Mouse (Mus musculus): Measurements from ENCODE around the gene Cyb5r3.

Cyb5r3 gene

GRCm38 (mm10) chr15:83173914-83174884 is 1.8 kb upstream of the Cyb5r3 start:
- Histone ChIP-seq H3K27me3 (ENCODE audit: control insufficient read depth, insufficient read depth, low read length, poor library complexity, severe bottlenecking) (no peaks in the 10 kb centered on the region), H3K36me3 (ENCODE audit: control insufficient read depth, insufficient read depth, low read length, poor library complexity, severe bottlenecking) (no peaks in the 10 kb centered on the region)
- no peak for DNase-seq (ENCODE audit: low read depth, low spot score)

GRCm38 (mm10) chr15:83171712-83172481 is 495 bp downstream of the Cyb5r3 start:
- no peaks in the 10 kb centered on the region for H3K27me3 ChIP-seq (ENCODE audit: control insufficient read depth, insufficient read depth, low read length, poor library complexity, severe bottlenecking)
- peak; percentile 99 for DNase-seq (ENCODE audit: low read depth, low spot score)
- no peaks in the 10 kb centered on the region for H3K36me3 ChIP-seq (ENCODE audit: control insufficient read depth, insufficient read depth, low read length, poor library complexity, severe bottlenecking)

- DNase-seq (ENCODE audit: low read depth, low spot score): no peak
- Histone ChIP-seq H3K36me3 (ENCODE audit: control insufficient read depth, insufficient read depth, low read length, poor library complexity, severe bottlenecking) (no peaks in the 10 kb centered on the region), H3K27me3 (ENCODE audit: control insufficient read depth, insufficient read depth, low read length, poor library complexity, severe bottlenecking) (no peaks in the 10 kb centered on the region)
Measured at GRCm38 (mm10) chr15:83170956-83171659, 1.3 kb downstream of the Cyb5r3 start.

- no peaks in the 10 kb centered on the region for H3K36me3 ChIP-seq (ENCODE audit: control insufficient read depth, insufficient read depth, low read length, poor library complexity, severe bottlenecking)
- H3K27me3 ChIP-seq (ENCODE audit: control insufficient read depth, insufficient read depth, low read length, poor library complexity, severe bottlenecking): no peaks in the 10 kb centered on the region
- DNase-seq (ENCODE audit: low read depth, low spot score): no peak
Measured at GRCm38 (mm10) chr15:83169772-83170722, 2.3 kb downstream of the Cyb5r3 start.

- no peak for DNase-seq (ENCODE audit: low read depth, low spot score)
- H3K27me3 ChIP-seq (ENCODE audit: control insufficient read depth, insufficient read depth, low read length, poor library complexity, severe bottlenecking): no peaks in the 10 kb centered on the region
- no peaks in the 10 kb centered on the region for H3K36me3 ChIP-seq (ENCODE audit: control insufficient read depth, insufficient read depth, low read length, poor library complexity, severe bottlenecking)
Measured at GRCm38 (mm10) chr15:83168875-83169771, 3.3 kb downstream of the Cyb5r3 start.

GRCm38 (mm10) chr15:83168311-83168710 is 4.1 kb downstream of the Cyb5r3 start:
- peaks cover 2% of the 10 kb centered on the region; the same call in 1 of the 2 replicates for H3K36me3 ChIP-seq (ENCODE audit: control insufficient read depth, insufficient read depth, low read length, poor library complexity, severe bottlenecking)

GRCm38 (mm10) chr15:83167550-83168065 is 4.8 kb downstream of the Cyb5r3 start:
- H3K36me3 ChIP-seq (ENCODE audit: control insufficient read depth, insufficient read depth, low read length, poor library complexity, severe bottlenecking): peaks cover 2% of the 10 kb centered on the region; the same call in 1 of the 2 replicates
- DNase-seq (ENCODE audit: low read depth, low spot score): no peak
- no peaks in the 10 kb centered on the region for H3K27me3 ChIP-seq (ENCODE audit: control insufficient read depth, insufficient read depth, low read length, poor library complexity, severe bottlenecking)

More at GRCm38 (mm10) chr15:83168311-83168710, 4.1 kb downstream of the Cyb5r3 start:
- H3K27me3 ChIP-seq (ENCODE audit: control insufficient read depth, insufficient read depth, low read length, poor library complexity, severe bottlenecking): no peaks in the 10 kb centered on the region
- no peak for DNase-seq (ENCODE audit: low read depth, low spot score)

GRCm38 (mm10) chr15:83167126-83167525 is 5.3 kb downstream of the Cyb5r3 start:
- peaks cover 2% of the 10 kb centered on the region; the same call in 1 of the 2 replicates for H3K36me3 ChIP-seq (ENCODE audit: control insufficient read depth, insufficient read depth, low read length, poor library complexity, severe bottlenecking)
- DNase-seq (ENCODE audit: low read depth, low spot score): no peak
- no peaks in the 10 kb centered on the region for H3K27me3 ChIP-seq (ENCODE audit: control insufficient read depth, insufficient read depth, low read length, poor library complexity, severe bottlenecking)

GRCm38 (mm10) chr15:83166642-83167041 is 5.8 kb downstream of the Cyb5r3 start:
- H3K36me3 ChIP-seq (ENCODE audit: control insufficient read depth, insufficient read depth, low read length, poor library complexity, severe bottlenecking): peaks cover 2% of the 10 kb centered on the region; the same call in 1 of the 2 replicates
- no peak for DNase-seq (ENCODE audit: low read depth, low spot score)
- H3K27me3 ChIP-seq (ENCODE audit: control insufficient read depth, insufficient read depth, low read length, poor library complexity, severe bottlenecking): no peaks in the 10 kb centered on the region

- DNase-seq (ENCODE audit: low read depth, low spot score): no peak
- Histone ChIP-seq H3K27me3 (ENCODE audit: control insufficient read depth, insufficient read depth, low read length, poor library complexity, severe bottlenecking) (no peaks in the 10 kb centered on the region), H3K36me3 (ENCODE audit: control insufficient read depth, insufficient read depth, low read length, poor library complexity, severe bottlenecking) (peaks cover 2% of the 10 kb centered on the region)
Measured at GRCm38 (mm10) chr15:83165526-83166315, 6.7 kb downstream of the Cyb5r3 start.

GRCm38 (mm10) chr15:83164971-83165471 is 7.4 kb downstream of the Cyb5r3 start:
- H3K36me3 ChIP-seq (ENCODE audit: control insufficient read depth, insufficient read depth, low read length, poor library complexity, severe bottlenecking): peaks cover 2% of the 10 kb centered on the region
- no peak for DNase-seq (ENCODE audit: low read depth, low spot score)
- H3K27me3 ChIP-seq (ENCODE audit: control insufficient read depth, insufficient read depth, low read length, poor library complexity, severe bottlenecking): no peaks in the 10 kb centered on the region

Measured in splenic B cell, adult 2 months (primary cell).